Mouse (Mus musculus) forebrain, embryonic 14.5 days (tissue): ENCODE data around the gene Tlr8. TPM values are rescaled to one million over a fixed set of nuclear protein-coding genes. Genes with fewer than 3 reads are reported as not detected.

Source experiments
- ATAC-seq: fragments of 200-750 bp; cut with Nextera tagmentation; 2 replicates; pipeline ENCODE4 v1.8.0; 2017; ENCODE audit warnings: mild to moderate bottlenecking, moderate library complexity
- DNase-seq: peaks from one replicate; pipeline ENCODE4 v3.0.0-alpha.2; 2015; ENCODE audit warnings: low spot score
- H3K27ac ChIP-seq: fragments of 300-500 bp; sonication (generic); 2 replicates; pipeline ENCODE4 v1.5.1; 2014; ENCODE audit warnings: low read depth, mild to moderate bottlenecking, control low read depth, low read length, moderate library complexity
- H3K27me3 ChIP-seq: fragments of 300-500 bp; sonication (generic); replicated peaks from 2 replicates; pipeline ENCODE4 v1.6.1; 2014; ENCODE audit warnings: low read length, control low read depth, mixed read lengths; ENCODE audit not compliant: control insufficient read depth, insufficient read depth
- H3K36me3 ChIP-seq: fragments of 300-500 bp; sonication (generic); 2 replicates; pipeline ENCODE4 v1.6.1; 2014; ENCODE audit warnings: low read length, control low read depth; ENCODE audit not compliant: control insufficient read depth, insufficient read depth
- H3K4me1 ChIP-seq: fragments of 300-500 bp; sonication (generic); 2 replicates; pipeline ENCODE4 v1.6.1; 2014; ENCODE audit warnings: antibody characterized with exemption, low read length, control low read depth; ENCODE audit not compliant: control insufficient read depth, insufficient read depth
- H3K4me2 ChIP-seq: fragments of 300-500 bp; sonication (generic); 2 replicates; pipeline ENCODE4 v1.6.1; 2014; ENCODE audit warnings: mild to moderate bottlenecking, control low read depth, low read length
- H3K4me3 ChIP-seq: fragments of 300-500 bp; sonication (generic); 2 replicates; pipeline ENCODE4 v1.5.1; 2014; ENCODE audit warnings: low read depth, low read length, control low read depth
- H3K9ac ChIP-seq: fragments of 300-500 bp; sonication (generic); 2 replicates; pipeline ENCODE4 v1.6.1; 2014; ENCODE audit warnings: mild to moderate bottlenecking, low read length, control low read depth, moderate library complexity
- H3K9me3 ChIP-seq: fragments of 300-500 bp; sonication (generic); replicated peaks from 2 replicates; pipeline ENCODE4 v1.6.1; 2016; ENCODE audit warnings: low read length, control low read depth, mixed read lengths; ENCODE audit not compliant: control insufficient read depth
- WGBS: fragments of 180-500 bp; shearing (Covaris S2); extraction: QIAGEN DNeasy Blood & Tissue Kit; methylation state at CpG from one replicate; pipeline ENCODE4 v1.1.7; 2014; 5-methylcytosine and 5-hydroxymethylcytosine counted together
- polyA plus RNA-seq: library from polyadenylated mRNA; unstranded; fragments of >200 nt; fragmentation: Nextera tagmentation; extraction: Ambion mirVana; gene quantifications from 2 replicates; pipeline ENCODE4 v1.2.1, GENCODE M21; 2014

Tlr8 gene
- polyA plus RNA-seq, 1 experiment from 2014 or later: 0.17 TPM

DNA sequence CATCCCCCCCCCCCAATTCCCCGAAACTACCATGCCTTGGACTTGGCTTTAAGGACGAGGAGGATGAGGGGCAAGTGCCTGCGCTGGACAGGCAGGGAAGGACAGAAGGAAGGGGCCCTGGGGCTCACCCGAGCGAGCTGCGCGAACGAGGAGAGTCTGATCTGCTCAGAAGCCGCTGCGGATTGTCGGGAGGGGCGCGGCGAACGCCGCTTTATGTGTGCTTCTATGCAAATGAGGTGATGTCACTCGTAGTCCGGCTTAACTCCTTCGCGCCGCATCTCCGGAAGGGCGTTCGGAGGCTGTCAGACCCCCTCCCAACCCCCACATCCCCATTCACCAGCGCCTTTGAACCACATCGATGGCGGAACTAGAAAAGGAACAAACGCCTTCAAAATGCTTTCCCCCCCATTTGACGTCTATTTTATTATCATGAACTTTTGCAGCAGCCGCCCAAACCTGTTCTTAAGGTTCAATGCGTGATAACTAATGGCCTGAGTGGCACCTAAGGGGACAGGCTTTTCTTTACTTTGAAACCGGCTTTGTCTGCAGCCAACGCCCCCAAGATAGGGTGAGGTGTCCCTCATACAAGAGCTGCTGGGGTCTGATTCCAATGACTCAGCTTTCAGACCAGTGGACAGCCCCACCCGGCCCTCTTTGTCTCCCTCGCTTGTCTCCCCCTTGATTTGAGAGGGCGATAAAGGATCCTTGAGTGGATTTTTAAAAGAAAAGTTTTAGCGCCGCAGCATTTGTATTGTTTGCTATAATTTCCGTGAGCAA is 55.0 kb downstream of the Tlr8 start, which contains the start of gene Tmsb4x:
Gene Tmsb4x (minus strand): TSS at position 338 of the 777 bp plus-strand sequence.
- DNase-seq (peak; percentile 93), ATAC-seq (peak; percentile 92)
- peak within 1 kb of the TSS; percentile 46 for H3K4me3 ChIP-seq
- H3K36me3 ChIP-seq: peaks cover 6% of the 10 kb centered on the region; the same call in 1 of the 2 replicates
- peak within 1 kb of the TSS; percentile 53 for H3K4me2 ChIP-seq
- no peaks in the 10 kb centered on the region for H3K4me1 ChIP-seq
- 30% methylated on average over 39 of the region's 39 CpGs for WGBS
- no peaks in the 10 kb centered on the region for H3K27me3 ChIP-seq
- H3K27ac ChIP-seq: peak within 1 kb of the TSS; percentile 92
- H3K9ac ChIP-seq: peak within 1 kb of the TSS; percentile 87
- H3K9me3 ChIP-seq: no peaks in the 10 kb centered on the region

DNA sequence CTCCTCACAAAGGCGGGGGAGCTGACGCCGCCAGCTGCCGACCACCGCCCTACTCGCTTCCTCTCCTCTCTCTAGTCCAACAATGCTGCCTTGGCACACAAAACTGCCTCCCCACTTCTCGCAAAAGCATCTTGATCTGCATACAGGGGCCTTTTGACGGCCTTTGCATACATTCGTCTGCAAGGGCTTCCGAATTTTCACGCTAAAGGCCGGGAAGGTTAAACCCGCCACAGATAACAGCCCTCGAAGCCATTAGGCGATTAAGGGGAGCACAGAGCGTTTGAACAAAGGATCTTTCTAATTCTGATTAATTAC is 55.7 kb downstream of the Tlr8 start:
- peaks cover 6% of the 10 kb centered on the region; the same call in 1 of the 2 replicates for H3K36me3 ChIP-seq
- ATAC-seq (peak; percentile 27; the same call in 1 of the 2 replicates), DNase-seq (peak; percentile 66)
- H3K9me3 ChIP-seq: no peaks in the 10 kb centered on the region
- H3K4me1 ChIP-seq: no peaks in the 10 kb centered on the region
- 20% methylated on average over 16 of the region's 16 CpGs for WGBS
- peak overlapping the region; percentile 46 for H3K4me3 ChIP-seq
- no peaks in the 10 kb centered on the region for H3K27me3 ChIP-seq
- no peak overlapping the region; the same call in 1 of the 2 replicates for H3K4me2 ChIP-seq
- peak overlapping the region; percentile 87 for H3K9ac ChIP-seq
- peak overlapping the region; percentile 92 for H3K27ac ChIP-seq

DNA sequence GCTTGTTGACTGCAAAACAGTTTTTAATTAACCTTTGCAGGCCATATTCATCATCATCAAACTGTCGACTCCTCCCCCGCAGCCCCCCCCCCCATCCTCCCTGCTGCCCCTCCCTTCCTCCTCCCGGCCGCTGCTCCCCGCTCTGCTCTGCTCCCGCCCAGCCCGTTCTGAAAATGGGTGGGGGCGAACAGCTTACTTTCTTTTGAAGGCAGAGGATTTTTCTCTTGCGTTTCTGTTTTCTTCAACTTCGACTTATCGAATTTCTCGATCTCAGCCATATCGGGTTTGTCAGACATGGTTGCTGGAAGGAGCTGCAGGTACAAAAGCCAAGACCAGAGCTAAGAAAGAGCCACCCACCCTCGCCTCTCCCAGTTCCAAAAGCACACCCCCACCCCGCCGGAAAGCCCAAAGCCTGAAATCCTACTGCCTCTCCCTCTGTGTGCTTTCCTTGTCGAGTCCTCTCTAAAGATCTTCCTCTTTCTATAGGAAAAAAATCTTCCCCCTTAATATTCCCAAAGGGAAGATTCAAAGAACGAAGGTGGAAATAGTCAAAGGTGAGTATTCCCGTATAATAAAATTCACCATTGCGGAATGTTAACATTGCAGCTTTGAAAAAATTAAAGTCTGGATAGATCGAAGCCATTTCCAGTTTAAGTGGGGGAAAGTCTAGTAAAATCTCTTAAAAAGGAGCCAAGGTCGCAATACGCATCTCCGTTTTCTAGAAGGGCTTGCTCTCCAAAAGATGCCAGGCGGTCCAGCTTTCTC is 56.2 kb downstream of the Tlr8 start:
- Histone ChIP-seq H3K36me3 (peaks cover 6% of the 10 kb centered on the region; the same call in 1 of the 2 replicates), H3K9ac (peak overlapping the region; percentile 87), H3K27me3 (no peaks in the 10 kb centered on the region), H3K4me3 (peak overlapping the region; percentile 46), H3K4me1 (no peaks in the 10 kb centered on the region), H3K27ac (peak overlapping the region; percentile 92), H3K4me2 (peak overlapping the region; percentile 61), H3K9me3 (no peaks in the 10 kb centered on the region)
- ATAC-seq: peak; percentile 45
- DNase-seq: peak; percentile 56
- WGBS: 36% methylated on average over 25 of the region's 25 CpGs

DNA sequence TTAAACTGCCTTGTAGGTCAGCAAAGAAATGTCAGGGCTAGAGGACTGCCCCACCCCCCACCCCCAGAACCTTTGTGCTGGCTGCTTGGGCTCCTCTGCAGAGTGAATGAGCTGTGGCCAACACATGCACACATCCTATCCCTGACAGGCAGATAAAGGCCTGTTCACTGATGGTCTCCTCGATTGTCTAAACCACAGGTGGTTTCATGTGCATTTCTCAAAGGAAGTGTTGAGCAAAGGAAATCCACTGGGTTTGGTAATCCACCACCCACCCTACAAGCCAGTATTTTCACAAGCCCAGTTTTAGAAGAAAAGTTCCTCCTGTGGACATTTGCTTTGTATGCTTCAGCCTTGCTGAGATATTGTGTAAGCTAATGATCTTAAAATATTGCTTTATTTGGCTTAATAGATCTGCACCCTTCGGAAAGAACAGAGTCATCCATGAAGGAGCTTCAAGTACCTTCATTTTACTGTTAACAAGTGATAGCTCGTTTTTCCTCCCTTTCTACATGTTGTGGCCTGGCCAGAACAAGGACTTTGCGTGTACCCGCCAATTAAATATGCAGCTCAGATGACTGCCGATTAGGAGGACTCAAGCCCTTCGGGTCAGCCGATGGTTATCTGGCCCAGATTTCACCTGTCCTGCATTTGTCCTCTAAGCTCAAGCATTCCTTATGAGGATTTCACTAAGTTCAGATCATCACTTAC is 58.2 kb downstream of the Tlr8 start:
- ATAC-seq (no peak), DNase-seq (peak; percentile 8)
- Histone ChIP-seq H3K4me2 (peak overlapping the region; percentile 61), H3K27me3 (no peaks in the 10 kb centered on the region), H3K4me1 (no peaks in the 10 kb centered on the region), H3K27ac (no peak overlapping the region), H3K9me3 (no peaks in the 10 kb centered on the region), H3K36me3 (peaks cover 6% of the 10 kb centered on the region; the same call in 1 of the 2 replicates), H3K4me3 (no peak overlapping the region; the same call in 1 of the 2 replicates), H3K9ac (no peak overlapping the region; the same call in 1 of the 2 replicates)
- WGBS: 59% methylated on average over 8 of the region's 8 CpGs

DNA sequence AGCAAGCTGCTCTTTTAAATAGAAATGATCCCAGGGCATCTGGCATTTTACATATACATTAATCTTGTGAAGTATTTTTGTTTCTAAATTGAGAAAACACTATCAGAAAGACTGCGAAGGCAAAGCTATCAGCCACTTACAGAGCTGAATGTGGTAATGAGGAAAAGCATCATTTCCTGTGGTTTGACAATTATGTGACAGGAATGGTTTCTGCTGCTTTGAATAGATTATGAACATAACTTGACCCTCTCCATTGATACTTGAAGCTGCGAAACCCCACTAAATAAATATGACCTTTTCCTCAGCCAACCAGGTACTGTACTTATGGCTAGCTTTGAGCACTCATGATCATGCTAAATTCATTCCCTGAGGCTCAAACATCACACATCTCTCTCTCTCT is 62.8 kb downstream of the Tlr8 start:
- H3K9ac ChIP-seq: no peak overlapping the region
- no peak for ATAC-seq
- H3K4me3 ChIP-seq: no peak overlapping the region
- H3K4me1 ChIP-seq: no peaks in the 10 kb centered on the region
- 92% methylated on average over 2 of the region's 2 CpGs for WGBS
- H3K36me3 ChIP-seq: no peaks in the 10 kb centered on the region
- H3K27ac ChIP-seq: no peak overlapping the region
- no peaks in the 10 kb centered on the region for H3K9me3 ChIP-seq
- H3K4me2 ChIP-seq: no peak overlapping the region
- no peak for DNase-seq
- no peaks in the 10 kb centered on the region for H3K27me3 ChIP-seq

DNA sequence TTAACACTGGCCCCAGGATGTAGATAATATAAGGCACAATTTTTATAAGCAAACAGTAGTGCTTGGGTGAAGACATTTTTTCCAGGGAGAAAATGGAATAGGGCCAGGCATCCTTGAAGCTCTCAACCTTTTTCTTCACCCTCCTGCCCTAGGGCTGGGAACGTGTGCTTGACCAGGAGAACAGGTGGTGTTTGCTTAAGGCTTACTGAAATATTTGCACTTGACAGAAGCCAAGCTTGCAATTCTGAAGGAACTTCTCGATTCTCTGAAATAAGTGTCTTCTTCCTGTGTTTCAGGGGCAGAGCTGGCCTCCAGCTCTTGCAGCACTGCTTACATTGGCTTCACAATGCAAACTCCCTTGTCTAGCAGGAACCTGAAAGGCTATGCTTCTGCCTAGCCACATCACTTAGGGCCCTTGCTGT is 68.9 kb downstream of the Tlr8 start:
- Histone ChIP-seq H3K4me1 (no peaks in the 10 kb centered on the region), H3K9ac (no peak overlapping the region), H3K9me3 (no peaks in the 10 kb centered on the region), H3K36me3 (no peaks in the 10 kb centered on the region), H3K27ac (no peak overlapping the region), H3K27me3 (no peaks in the 10 kb centered on the region), H3K4me2 (no peak overlapping the region), H3K4me3 (no peak overlapping the region)
- 81% methylated on average over 2 of the region's 2 CpGs for WGBS
- no peak for ATAC-seq
- no peak for DNase-seq

Other genes starting within 250 kb of the Tlr8 start
- gene Tmsb4x, start 55.0 kb downstream of the Tlr8 start, polyA plus RNA-seq: 7,141 and 7,206 TPM in 2 replicates
- gene Tlr7, start 66.2 kb upstream of the Tlr8 start, polyA plus RNA-seq: 0.48 and 1.7 TPM in 2 replicates
- 9.0 and 9.6 TPM in 2 replicates for gene Prps2, start 118.4 kb upstream of the Tlr8 start, polyA plus RNA-seq